Mouse (Mus musculus) forebrain, embryonic 16.5 days (tissue): ENCODE data around the gene Sun5. TPM values are rescaled to one million over a fixed set of nuclear protein-coding genes. Genes with fewer than 3 reads are reported as not detected.
"Not testable (repeated sequence)": the region's sequence is repeated elsewhere in the genome, so short reads cannot be mapped to it uniquely, and the experiment has no call there.

ENCODE experiments used
- ATAC-seq: fragments of 200-750 bp; cut with Nextera tagmentation; 2 replicates; pipeline ENCODE4 v1.8.0; 2017; ENCODE audit warnings: mild to moderate bottlenecking, moderate library complexity
- H3K27ac ChIP-seq: fragments of 300-500 bp; sonication (generic); 2 replicates; pipeline ENCODE4 v1.5.1; 2014; ENCODE audit warnings: low read length, control low read depth
- H3K27me3 ChIP-seq: fragments of 300-500 bp; sonication (generic); replicated peaks from 2 replicates; pipeline ENCODE4 v1.6.1; 2014; ENCODE audit warnings: low read length; ENCODE audit not compliant: control insufficient read depth, insufficient read depth
- H3K36me3 ChIP-seq: fragments of 300-500 bp; sonication (generic); 2 replicates; pipeline ENCODE4 v1.6.1; 2014; ENCODE audit not compliant: control insufficient read depth, insufficient read depth
- H3K4me1 ChIP-seq: fragments of 300-500 bp; sonication (generic); replicated peaks from 2 replicates; pipeline ENCODE4 v1.6.1; 2014; ENCODE audit warnings: low read length; ENCODE audit not compliant: control insufficient read depth, insufficient read depth
- H3K4me2 ChIP-seq: fragments of 300-500 bp; sonication (generic); 2 replicates; pipeline ENCODE4 v1.6.1; 2014; ENCODE audit warnings: mild to moderate bottlenecking, low read length, control low read depth
- H3K4me3 ChIP-seq: fragments of 300-500 bp; sonication (generic); replicated peaks from 2 replicates; pipeline ENCODE4 v1.5.1; 2014; ENCODE audit warnings: mild to moderate bottlenecking, low read length, control low read depth
- H3K9ac ChIP-seq: fragments of 300-500 bp; sonication (generic); replicated peaks from 2 replicates; pipeline ENCODE4 v1.6.1; 2014; ENCODE audit warnings: low read depth, low read length, control low read depth
- H3K9me3 ChIP-seq: fragments of 300-500 bp; sonication (generic); 2 replicates; pipeline ENCODE4 v1.6.1; 2016; ENCODE audit warnings: low read length; ENCODE audit not compliant: control insufficient read depth
- WGBS: fragments of 180-500 bp; shearing (Covaris S2); extraction: QIAGEN DNeasy Blood & Tissue Kit; methylation state at CpG from one replicate; pipeline ENCODE4 v1.1.7; 2014; 5-methylcytosine and 5-hydroxymethylcytosine counted together
- polyA plus RNA-seq: library from polyadenylated mRNA; unstranded; fragments of >200 nt; fragmentation: Nextera tagmentation; extraction: Ambion mirVana; gene quantifications from 2 replicates; pipeline ENCODE4 v1.2.1, GENCODE M21; 2015

The Sun5 gene
- polyA plus RNA-seq, 1 experiment from 2014 or later, result not detected

- H3K4me1 ChIP-seq, result no peaks in the 10 kb centered on the region; the same call in 1 of the 2 replicates
- H3K9ac ChIP-seq, result no peak overlapping the region
- H3K27ac ChIP-seq, result no peak overlapping the region
- H3K4me3 ChIP-seq, result no peak overlapping the region
- ATAC-seq, result no peak
- whole genome bisulfite sequencing, result 81% methylated on average over 8 of the region's 8 CpGs
- H3K27me3 ChIP-seq, result no peaks in the 10 kb centered on the region
- no peaks in the 10 kb centered on the region for H3K36me3 ChIP-seq
- H3K4me2 ChIP-seq, result no peak overlapping the region
- H3K9me3 ChIP-seq, result no peaks in the 10 kb centered on the region
Observed at GRCm38 (mm10) chr2:153827171-153827830, 43.6 kb downstream of the Sun5 start.

DNA sequence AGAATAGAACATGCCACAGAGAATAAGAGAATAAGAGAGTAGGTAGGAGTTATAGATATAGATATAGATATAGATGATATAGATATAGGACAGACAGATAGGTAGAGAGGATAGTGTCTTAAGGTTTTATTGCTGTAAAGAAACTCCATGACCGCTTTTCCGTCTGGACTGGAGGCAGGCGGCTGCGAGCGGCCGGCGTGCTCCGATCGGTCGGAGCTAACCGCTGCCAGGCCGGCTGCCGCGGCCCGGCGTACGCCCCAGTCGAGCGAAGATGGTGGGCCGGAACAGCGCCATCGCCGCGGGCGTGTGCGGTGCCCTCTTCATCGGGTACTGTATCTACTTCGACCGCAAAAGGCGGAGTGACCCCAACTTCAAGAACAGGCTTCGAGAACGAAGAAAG is 45.0 kb downstream of the Sun5 start:
- not testable (repeated sequence) for H3K4me1 ChIP-seq, ATAC-seq, H3K9ac ChIP-seq, H3K4me3 ChIP-seq, H3K36me3 ChIP-seq, H3K27ac ChIP-seq, H3K4me2 ChIP-seq, H3K9me3 ChIP-seq, H3K27me3 ChIP-seq
- WGBS, result 62% methylated on average over 32 of the region's 32 CpGs

DNA sequence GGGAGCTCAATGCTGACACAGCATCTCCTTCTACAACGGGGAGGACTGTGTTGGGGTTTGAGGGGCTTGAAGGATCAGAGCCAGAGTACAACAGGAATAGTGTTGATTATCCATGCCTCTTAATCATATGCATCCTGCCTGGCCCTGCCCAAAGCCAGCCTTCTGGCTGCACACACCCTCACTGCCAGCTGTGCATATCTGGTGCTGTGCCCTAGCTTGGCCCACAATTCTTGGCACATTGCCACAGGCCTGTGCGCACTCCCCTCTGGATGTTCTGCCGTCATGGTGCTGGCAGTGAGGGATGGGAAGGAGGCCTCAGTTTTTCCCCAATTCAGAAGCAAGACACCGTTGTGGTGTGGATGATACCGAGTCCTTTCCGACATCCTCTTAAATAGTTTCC is 46.3 kb downstream of the Sun5 start:
- Histone ChIP-seq H3K4me2 (no peak overlapping the region), H3K9me3 (no peaks in the 10 kb centered on the region), H3K27ac (no peak overlapping the region), H3K9ac (no peak overlapping the region), H3K36me3 (no peaks in the 10 kb centered on the region), H3K27me3 (no peaks in the 10 kb centered on the region), H3K4me3 (no peak overlapping the region), H3K4me1 (no peaks in the 10 kb centered on the region; the same call in 1 of the 2 replicates)
- peak; percentile 79 for ATAC-seq
- 55% methylated on average over 6 of the region's 6 CpGs for WGBS

DNA sequence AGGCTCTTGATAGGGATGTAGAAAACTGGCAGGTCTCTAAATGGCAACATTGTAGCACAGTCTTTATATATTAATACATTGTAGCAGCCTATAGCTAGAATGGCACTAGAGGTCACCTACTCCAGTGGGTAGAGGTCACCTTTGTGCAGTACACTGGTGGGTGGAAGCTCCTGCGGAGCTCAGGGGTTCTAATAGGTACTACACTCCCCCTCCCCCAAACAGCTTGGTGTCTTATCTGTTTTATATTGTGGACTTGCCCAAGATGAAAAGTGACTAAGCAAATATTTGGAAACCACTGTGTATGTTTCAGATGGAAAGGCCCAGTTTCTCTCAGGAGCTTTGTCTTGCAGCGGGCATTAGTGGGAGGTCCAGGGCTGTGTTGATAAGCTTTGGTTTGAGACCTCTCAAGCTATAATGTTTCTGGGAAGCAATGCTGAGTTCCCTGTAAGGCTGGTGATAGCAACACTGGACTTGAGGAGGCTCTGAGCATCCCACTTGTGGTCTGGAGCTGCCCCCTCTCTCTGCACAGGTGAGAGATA is 48.8 kb downstream of the Sun5 start:
- H3K4me3 ChIP-seq, result no peak overlapping the region
- H3K9ac ChIP-seq, result no peak overlapping the region
- H3K27ac ChIP-seq, result no peak overlapping the region
- H3K36me3 ChIP-seq, result no peaks in the 10 kb centered on the region
- no peak overlapping the region for H3K4me2 ChIP-seq
- H3K4me1 ChIP-seq, result no peaks in the 10 kb centered on the region; the same call in 1 of the 2 replicates
- H3K9me3 ChIP-seq, result no peaks in the 10 kb centered on the region
- WGBS, result 94% methylated on average over 2 of the region's 2 CpGs
- ATAC-seq, result no peak
- no peaks in the 10 kb centered on the region for H3K27me3 ChIP-seq

DNA sequence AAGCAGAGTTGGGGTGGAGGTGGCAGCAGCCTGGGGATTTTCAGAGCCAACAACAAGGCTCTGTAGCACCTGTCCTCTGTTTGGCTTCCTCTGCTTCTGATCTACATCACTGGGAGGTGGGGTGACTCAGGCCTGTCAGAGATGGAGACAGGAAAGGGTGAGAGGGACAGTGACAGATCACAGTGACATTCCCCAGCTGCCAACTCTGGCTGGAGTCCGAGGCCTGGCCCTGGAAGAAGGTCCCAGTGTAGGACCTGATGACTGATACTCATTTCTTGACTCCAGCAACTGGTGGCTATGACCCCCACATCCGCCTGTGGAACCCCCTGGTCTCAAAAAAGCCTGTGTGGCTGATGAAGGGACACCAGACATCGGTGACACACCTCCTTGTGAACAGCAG is 61.0 kb downstream of the Sun5 start:
- H3K9ac ChIP-seq, result no peak overlapping the region
- ATAC-seq, result no peak
- no peaks in the 10 kb centered on the region for H3K27me3 ChIP-seq
- no peaks in the 10 kb centered on the region for H3K4me1 ChIP-seq
- no peak overlapping the region for H3K27ac ChIP-seq
- H3K4me2 ChIP-seq, result no peak overlapping the region
- no peak overlapping the region for H3K4me3 ChIP-seq
- no peaks in the 10 kb centered on the region for H3K9me3 ChIP-seq
- WGBS, result 65% methylated on average over 3 of the region's 3 CpGs
- H3K36me3 ChIP-seq, result no peaks in the 10 kb centered on the region

- 84% methylated on average over 6 of the region's 6 CpGs for WGBS
- no peak for ATAC-seq
- Histone ChIP-seq H3K4me1 (no peaks in the 10 kb centered on the region), H3K9ac (no peak overlapping the region), H3K4me3 (no peak overlapping the region), H3K9me3 (no peaks in the 10 kb centered on the region), H3K36me3 (no peaks in the 10 kb centered on the region), H3K27ac (no peak overlapping the region), H3K4me2 (no peak overlapping the region), H3K27me3 (no peaks in the 10 kb centered on the region)
Observed at GRCm38 (mm10) chr2:153808841-153809240, 62.0 kb downstream of the Sun5 start.

DNA sequence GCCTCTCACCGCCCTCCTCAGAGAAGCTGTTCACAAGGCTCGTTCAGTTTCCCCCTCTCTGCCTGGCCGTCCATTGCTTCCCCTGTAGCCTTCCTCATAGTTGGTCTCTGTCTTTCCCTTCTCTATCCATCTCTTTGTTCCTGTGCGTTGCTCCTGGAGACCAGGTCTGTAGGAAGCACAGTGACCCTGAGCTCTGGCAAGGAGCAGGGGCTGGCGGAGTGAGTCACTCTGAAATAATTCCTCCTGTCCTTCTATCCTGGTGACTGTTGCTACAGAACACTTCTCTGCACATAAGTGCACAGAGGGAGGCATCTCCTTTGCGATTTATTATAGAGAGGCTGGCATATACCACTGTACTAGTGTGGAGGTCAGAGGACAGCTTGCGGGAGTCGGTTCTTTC is 62.7 kb downstream of the Sun5 start:
- Histone ChIP-seq H3K4me3 (no peak overlapping the region), H3K4me2 (no peak overlapping the region), H3K9ac (no peak overlapping the region), H3K36me3 (no peaks in the 10 kb centered on the region), H3K27me3 (no peaks in the 10 kb centered on the region), H3K27ac (no peak overlapping the region), H3K9me3 (no peaks in the 10 kb centered on the region), H3K4me1 (no peaks in the 10 kb centered on the region)
- WGBS, result 81% methylated on average over 8 of the region's 8 CpGs
- no peak for ATAC-seq

DNA sequence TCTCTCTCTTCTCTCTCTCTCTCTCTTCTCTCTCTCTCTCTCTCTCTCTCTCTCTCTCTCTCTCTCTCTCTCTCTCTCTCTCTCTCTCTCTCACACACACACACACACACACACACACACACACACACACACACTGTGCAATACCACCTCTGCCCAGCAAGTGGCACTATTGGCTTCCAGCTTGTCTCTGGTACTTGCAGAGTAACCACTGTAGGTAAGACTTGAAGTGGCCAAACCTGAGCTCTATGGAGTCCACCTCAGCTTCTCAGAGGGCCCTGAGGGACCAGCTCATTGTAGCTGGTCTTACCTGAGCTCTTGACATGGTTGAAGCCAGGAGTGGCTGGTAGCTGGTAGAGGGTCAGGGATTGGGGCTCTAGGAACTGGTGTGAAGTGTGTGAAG is 63.4 kb downstream of the Sun5 start:
- H3K27ac ChIP-seq, H3K4me2 ChIP-seq, H3K4me3 ChIP-seq, H3K9ac ChIP-seq, H3K4me1 ChIP-seq, H3K36me3 ChIP-seq, H3K27me3 ChIP-seq, ATAC-seq, H3K9me3 ChIP-seq: not testable (repeated sequence)
